In genomic region chr11:34212853-34213252, GRCm38 (mm10) we compare ENCODE assay signal across 8 mouse cellular contexts. TPM values are rescaled to one million over a fixed set of nuclear protein-coding genes. Genes with fewer than 3 reads are reported as not detected.
A peak's percentile ranks its signal among the peaks of the same experiment; 100 is the strongest.
DNase-seq lines count a peak whose midpoint lies in the region; ATAC-seq and TF ChIP-seq lines count a peak whose summit lies in the region.

No protein-coding gene starts in this region.

- H3K9me3 ChIP-seq in heart, postnatal 0 days (replicated peaks; ENCODE audit: control insufficient read depth, low read length): no peaks in the 10 kb centered on the region
- no peaks in the 10 kb centered on the region for H3K9me3 ChIP-seq in heart, embryonic 12.5 days (replicated peaks)
- no peaks in the 10 kb centered on the region for H3K9me3 ChIP-seq in midbrain, embryonic 11.5 days (ENCODE audit: control insufficient read depth, low read length)

- H3K4me3 ChIP-seq in heart, postnatal 0 days (ENCODE audit: low read depth, low read length): no peak overlapping the region
- no peak overlapping the region for H3K4me3 ChIP-seq in heart, embryonic 12.5 days
- no peak overlapping the region for H3K4me3 ChIP-seq in midbrain, embryonic 11.5 days (ENCODE audit: low read depth, low read length)

- intact Hi-C loops in heart, postnatal 14 days (cut with DNase I): loop anchor here (1.0 to 10.0 kb wide), 5 partner anchors 64 to 488 kb away; no protein-coding TSS in a partner anchor

- H3K27me3 ChIP-seq in heart, postnatal 0 days (ENCODE audit: control insufficient read depth, insufficient read depth, low read length): no peaks in the 10 kb centered on the region
- H3K27me3 ChIP-seq in heart, embryonic 12.5 days (replicated peaks): no peaks in the 10 kb centered on the region; the same call in 1 of the 2 replicates
- no peaks in the 10 kb centered on the region for H3K27me3 ChIP-seq in midbrain, embryonic 11.5 days (ENCODE audit: control insufficient read depth, insufficient read depth, low read length)

- TF ChIP-seq CTCF in heart, postnatal 0 days (IDR thresholded peaks at IDR 0.05; ENCODE audit: low read depth): peak; percentile 60

- ATAC-seq in heart, postnatal 0 days (ENCODE audit: insufficient read depth, low read depth): no peak
- ATAC-seq in heart, embryonic 12.5 days (ENCODE audit: insufficient number of reproducible peaks, low FRiP score): no peak
- no peak for ATAC-seq in midbrain, embryonic 11.5 days (ENCODE audit: low FRiP score)

- H3K36me3 ChIP-seq in heart, postnatal 0 days (replicated peaks; ENCODE audit: control insufficient read depth, insufficient read depth, low read length): no peaks in the 10 kb centered on the region
- H3K36me3 ChIP-seq in heart, embryonic 12.5 days: no peaks in the 10 kb centered on the region
- no peaks in the 10 kb centered on the region for H3K36me3 ChIP-seq in midbrain, embryonic 11.5 days (ENCODE audit: control insufficient read depth, insufficient read depth, low read length)

- H3K4me2 ChIP-seq in heart, postnatal 0 days (ENCODE audit: low read depth, low read length): no peak overlapping the region
- H3K4me2 ChIP-seq in heart, embryonic 12.5 days: no peak overlapping the region
- H3K4me2 ChIP-seq in midbrain, embryonic 11.5 days: no peak overlapping the region

- DNase-seq in heart, postnatal 0 days (ENCODE audit: low spot score): peak; percentile 30
- peak; percentile 26 to 88 for DNase-seq in adrenal gland, adult (ENCODE audit: inconsistent age in 2 of 2, low spot score in 1 of 2)
- DNase-seq in cerebellum, postnatal 4 days (ENCODE audit: low spot score in 2 of 2): peak; percentile 63 to 77
- DNase-seq in heart, postnatal 14 days: peak; percentile 60 to 80
- peak; percentile 77 to 81 for DNase-seq in layer of hippocampus, postnatal 14 days (ENCODE audit: low spot score in 2 of 2)
- peak; percentile 98 for DNase-seq in midbrain, embryonic 11.5 days (ENCODE audit: low spot score, missing footprints)
- peak; percentile 26 to 60 for DNase-seq in spleen, postnatal 10 days (ENCODE audit: low spot score in 2 of 2)

- no peaks in the 10 kb centered on the region for H3K4me1 ChIP-seq in heart, postnatal 0 days (ENCODE audit: control insufficient read depth, insufficient read depth)
- H3K4me1 ChIP-seq in heart, embryonic 12.5 days (replicated peaks): no peaks in the 10 kb centered on the region
- no peaks in the 10 kb centered on the region for H3K4me1 ChIP-seq in midbrain, embryonic 11.5 days (ENCODE audit: control insufficient read depth, insufficient read depth, low read length)

- 24% methylated on average over 5 of the region's 5 CpGs for WGBS in heart, postnatal 0 days
- WGBS in heart, embryonic 12.5 days: 19% methylated on average over 5 of the region's 5 CpGs
- 26% methylated on average over 5 of the region's 5 CpGs for WGBS in midbrain, embryonic 11.5 days

- no peak for TF ChIP-seq EP300 in heart, postnatal 0 days (IDR thresholded peaks at IDR 0.05; ENCODE audit: low read depth)

- H3K9ac ChIP-seq in heart, postnatal 0 days (replicated peaks; ENCODE audit: low read depth, low read length): no peak overlapping the region
- H3K9ac ChIP-seq in heart, embryonic 12.5 days: no peak overlapping the region
- H3K9ac ChIP-seq in midbrain, embryonic 11.5 days (ENCODE audit: low read length): no peak overlapping the region

- no peak overlapping the region for H3K27ac ChIP-seq in heart, postnatal 0 days (ENCODE audit: low read depth)
- H3K27ac ChIP-seq in heart, embryonic 12.5 days (ENCODE audit: poor library complexity, severe bottlenecking): no peak overlapping the region
- H3K27ac ChIP-seq in midbrain, embryonic 11.5 days (ENCODE audit: low read depth, low read length): no peak overlapping the region

RNA-seq across cellular contexts. Expression of gene Foxi1, which starts 5.0 kb away (rescaled TPM):
- total RNA-seq in heart, postnatal 0 days (2014; rRNA removed; ENCODE audit: low replicate concordance): not detected in 2 replicates
- not detected in 2 replicates for polyA plus RNA-seq in heart, postnatal 0 days (2015; fragmentation: Nextera tagmentation; extraction: Ambion mirVana)
- polyA plus RNA-seq in heart, embryonic 12.5 days (2016; fragmentation: Nextera tagmentation; extraction: Ambion mirVana): not detected in 2 replicates
- total RNA-seq in heart, postnatal 14 days (2021): not detected
- not detected for total RNA-seq in layer of hippocampus, postnatal 14 days (2021)
- polyA plus RNA-seq in midbrain, embryonic 11.5 days (2014; fragmentation: Nextera tagmentation; extraction: Ambion mirVana): not detected in 2 replicates

Comparison
In these comparisons a context has a peak if more than half of its experiments do, and no peak if none do; other contexts are left out.
1. DNase-seq: peak in every context shown above with its lines; median percentile 98 in midbrain, embryonic 11.5 days; 79 in layer of hippocampus, postnatal 14 days; 70 in cerebellum, postnatal 4 days; 70 in heart, postnatal 14 days; 57 in adrenal gland, adult; 43 in spleen, postnatal 10 days; 30 in heart, postnatal 0 days.